Mouse (Mus musculus) heart, embryonic 14.5 days (tissue): ENCODE data around the gene Abhd14a. TPM values are rescaled to one million over a fixed set of nuclear protein-coding genes. Genes with fewer than 3 reads are reported as not detected.

ENCODE experiments used
- ATAC-seq: fragments of 200-750 bp; cut with Nextera tagmentation; 2 replicates; pipeline ENCODE4 v1.8.0; 2017; ENCODE audit warnings: low read depth, moderate TSS enrichment; ENCODE audit not compliant: insufficient number of reproducible peaks, insufficient read depth, low FRiP score
- H3K27ac ChIP-seq, 2 experiments: fragments of 200-500 bp in 1 of 2; fragments of 300-500 bp in 1 of 2; sonication (generic) in 1 of 2; replicated peaks in 1 of 2; 2 replicates each; pipeline ENCODE4 v1.5.1; 2012 to 2014; ENCODE audit warnings: low read depth in 2 of 2, low read length in 2 of 2, control low read depth in 1 of 2, mild to moderate bottlenecking in 1 of 2, mixed read lengths in 1 of 2; ENCODE audit not compliant: control insufficient read depth in 1 of 2, insufficient read depth in 1 of 2
- H3K27me3 ChIP-seq: fragments of 300-500 bp; sonication (generic); 2 replicates; pipeline ENCODE4 v1.6.1; 2014; ENCODE audit warnings: mild to moderate bottlenecking, low read length, control low read depth; ENCODE audit not compliant: control insufficient read depth, insufficient read depth
- H3K36me3 ChIP-seq: fragments of 300-500 bp; sonication (generic); 2 replicates; pipeline ENCODE4 v1.6.1; 2014; ENCODE audit warnings: mild to moderate bottlenecking, control low read depth, low read length, mixed read lengths; ENCODE audit not compliant: control insufficient read depth, insufficient read depth
- H3K4me1 ChIP-seq, 2 experiments: fragments of 200-500 bp in 1 of 2; fragments of 300-500 bp in 1 of 2; sonication (generic) in 1 of 2; 2 replicates each; pipeline ENCODE4 v1.6.1; 2012 to 2014; ENCODE audit warnings: low read length in 2 of 2, control low read depth in 1 of 2, mixed read lengths in 1 of 2; ENCODE audit not compliant: control insufficient read depth in 2 of 2, insufficient read depth in 2 of 2
- H3K4me2 ChIP-seq: fragments of 300-500 bp; sonication (generic); 2 replicates; pipeline ENCODE4 v1.6.1; 2014; ENCODE audit warnings: mild to moderate bottlenecking, low read length
- H3K4me3 ChIP-seq, 2 experiments: fragments of 200-500 bp in 1 of 2; fragments of 300-500 bp in 1 of 2; sonication (generic) in 1 of 2; 2 replicates each; pipeline ENCODE4 v1.5.1; 2012 to 2014; ENCODE audit warnings: low read length in 2 of 2, mild to moderate bottlenecking in 2 of 2, control low read depth in 1 of 2, low read depth in 1 of 2, moderate library complexity in 1 of 2; ENCODE audit not compliant: control insufficient read depth in 1 of 2, insufficient read depth in 1 of 2
- H3K9ac ChIP-seq: fragments of 300-500 bp; sonication (generic); 2 replicates; pipeline ENCODE4 v1.6.1; 2014; ENCODE audit warnings: mild to moderate bottlenecking, low read length
- H3K9me3 ChIP-seq: fragments of 300-500 bp; sonication (generic); 2 replicates; pipeline ENCODE4 v1.6.1; 2016; ENCODE audit warnings: low read length, control low read depth; ENCODE audit not compliant: control insufficient read depth
- WGBS: fragments of 180-500 bp; shearing (Covaris S2); extraction: QIAGEN DNeasy Blood & Tissue Kit; methylation state at CpG from one replicate; pipeline ENCODE4 v1.1.7; 2014; 5-methylcytosine and 5-hydroxymethylcytosine counted together
- polyA plus RNA-seq: library from polyadenylated mRNA; unstranded; fragments of >200 nt; fragmentation: Nextera tagmentation; extraction: Ambion mirVana; gene quantifications from 2 replicates; pipeline ENCODE4 v1.2.1, GENCODE M21; 2014

Gene Abhd14a
- polyA plus RNA-seq, 1 experiment from 2014 or later = 55.9 TPM

DNA sequence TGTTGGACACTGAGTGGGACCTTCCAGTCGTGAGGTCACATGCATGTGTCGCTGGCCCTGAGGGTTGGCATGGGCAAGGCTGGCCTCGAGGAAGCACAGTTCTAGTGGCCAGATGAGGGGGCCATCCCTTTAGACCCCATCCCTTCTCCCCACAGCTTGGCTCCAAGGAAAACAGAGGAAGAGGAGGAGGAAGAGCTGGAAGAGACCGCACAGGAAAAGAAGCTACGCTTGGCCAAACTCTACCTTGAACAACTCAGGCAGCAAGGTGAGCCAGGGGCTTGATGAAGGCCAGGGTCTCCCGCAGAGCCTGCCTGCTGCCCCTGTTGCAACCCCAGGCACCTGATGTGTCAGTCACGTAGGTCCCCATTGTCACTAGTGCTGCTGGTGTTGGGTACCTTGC lies 33.1 kb upstream of the Abhd14a start:
- no peaks in the 10 kb centered on the region for H3K27me3 ChIP-seq
- no peak for ATAC-seq
- no peak overlapping the region for H3K4me3 ChIP-seq
- no peak overlapping the region for H3K27ac ChIP-seq
- WGBS = 91% methylated on average over 7 of the region's 7 CpGs
- H3K4me1 ChIP-seq = peaks cover 15 to 20% of the 10 kb centered on the region in 2 experiments
- H3K9ac ChIP-seq = no peak overlapping the region
- no peak overlapping the region for H3K4me2 ChIP-seq
- no peaks in the 10 kb centered on the region for H3K9me3 ChIP-seq
- H3K36me3 ChIP-seq = peaks cover 55% of the 10 kb centered on the region

DNA sequence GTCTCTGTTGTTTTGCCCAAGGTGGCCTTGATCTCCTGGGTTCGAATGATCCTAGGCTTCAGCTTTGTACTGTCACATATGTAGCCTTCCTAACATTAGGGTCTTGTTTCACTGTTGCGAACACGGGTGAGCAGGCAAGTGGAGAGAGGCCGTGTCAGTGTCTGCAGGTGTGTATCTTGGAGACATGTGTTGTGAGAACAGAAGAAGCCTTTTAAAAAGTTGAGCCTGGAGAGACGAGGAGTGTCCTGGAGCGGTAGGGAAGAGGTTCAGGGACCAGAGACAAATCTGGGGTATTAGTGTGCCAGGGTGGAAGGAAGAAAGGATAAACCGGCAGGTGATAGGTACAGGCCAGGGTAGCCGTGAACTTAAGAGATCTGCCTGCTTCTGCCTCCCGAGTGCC lies 30.6 kb upstream of the Abhd14a start:
- Histone ChIP-seq H3K9ac (peak overlapping the region; percentile 70), H3K36me3 (peaks cover 31% of the 10 kb centered on the region), H3K4me3 (peak overlapping the region; percentile 47 to 65), H3K4me2 (peak overlapping the region; percentile 85), H3K27ac (no peak overlapping the region), H3K4me1 (peaks cover 18 to 24% of the 10 kb centered on the region in 2 experiments), H3K9me3 (no peaks in the 10 kb centered on the region), H3K27me3 (no peaks in the 10 kb centered on the region)
- 70% methylated on average over 9 of the region's 9 CpGs for WGBS
- ATAC-seq = no peak

DNA sequence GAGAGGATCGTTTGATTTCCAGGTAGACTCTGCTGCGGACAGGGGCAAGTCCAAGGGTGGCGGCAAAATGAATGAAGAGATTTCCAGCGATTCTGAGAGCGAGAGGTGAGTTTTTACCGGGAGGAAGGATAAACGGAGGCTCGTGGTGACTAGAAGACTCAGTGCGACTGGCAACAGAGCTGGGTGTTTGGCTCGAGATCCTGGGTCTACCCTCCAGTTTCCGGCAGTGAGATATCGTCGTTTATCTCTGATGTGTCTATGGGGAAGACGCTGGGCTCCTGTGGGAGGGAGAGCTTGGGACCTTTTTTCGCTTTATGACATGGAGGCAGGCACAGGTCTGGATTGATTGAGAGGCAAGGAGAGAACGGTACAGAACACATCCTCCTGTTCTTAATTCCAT lies 30.2 kb upstream of the Abhd14a start:
- Histone ChIP-seq H3K36me3 (peaks cover 26% of the 10 kb centered on the region), H3K9ac (peak overlapping the region; percentile 70), H3K27me3 (no peaks in the 10 kb centered on the region), H3K9me3 (no peaks in the 10 kb centered on the region), H3K4me2 (peak overlapping the region; percentile 85), H3K27ac (no peak overlapping the region), H3K4me3 (peak overlapping the region; percentile 47 to 65), H3K4me1 (peaks cover 18 to 24% of the 10 kb centered on the region in 2 experiments)
- 3% methylated on average over 16 of the region's 16 CpGs for WGBS
- no peak for ATAC-seq

DNA sequence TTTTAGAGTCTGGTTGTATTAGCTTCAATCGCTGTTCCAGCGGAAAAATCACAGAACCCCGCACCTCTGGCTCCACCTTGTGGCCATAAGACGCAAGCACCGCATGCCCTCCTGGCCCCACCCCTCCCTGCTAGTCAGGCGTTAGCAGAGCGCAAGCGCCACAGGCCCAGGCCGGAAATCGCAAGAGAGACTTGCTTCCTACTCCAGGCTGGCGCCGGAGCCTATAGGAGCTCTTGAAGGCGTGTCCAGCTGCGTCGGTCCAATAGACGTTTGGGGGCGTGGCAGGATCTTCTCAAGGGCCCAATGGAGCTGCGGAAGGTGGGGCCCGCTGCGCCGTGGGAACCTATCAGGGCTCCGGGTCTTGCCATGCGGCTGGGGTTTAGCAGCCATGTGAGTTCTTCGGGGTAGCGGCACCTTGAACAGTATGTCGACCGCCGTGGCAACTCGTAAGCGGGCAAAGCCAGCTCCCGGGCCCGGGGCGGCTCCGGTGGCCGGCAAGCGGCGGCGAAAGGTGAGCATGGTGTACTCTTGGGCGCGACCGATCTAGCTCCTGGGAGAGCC lies 29.5 kb upstream of the Abhd14a start, which contains the start of gene Parp3:
Gene Parp3 (minus strand): TSS at position 26 of the 561 bp plus-strand sequence.
- H3K36me3 ChIP-seq = peaks cover 20% of the 10 kb centered on the region
- under 1% methylated on average over 41 of the region's 41 CpGs for WGBS
- peak; percentile 95 for ATAC-seq
- peak within 1 kb of the TSS; percentile 85 for H3K4me2 ChIP-seq
- no peaks in the 10 kb centered on the region for H3K27me3 ChIP-seq
- H3K9ac ChIP-seq = peak within 1 kb of the TSS; percentile 70
- H3K9me3 ChIP-seq = no peaks in the 10 kb centered on the region
- peak within 1 kb of the TSS; percentile 47 to 65 for H3K4me3 ChIP-seq
- peaks cover 23 to 25% of the 10 kb centered on the region in 2 experiments for H3K4me1 ChIP-seq
- H3K27ac ChIP-seq = peak within 1 kb of the TSS; percentile 3 to 56

DNA sequence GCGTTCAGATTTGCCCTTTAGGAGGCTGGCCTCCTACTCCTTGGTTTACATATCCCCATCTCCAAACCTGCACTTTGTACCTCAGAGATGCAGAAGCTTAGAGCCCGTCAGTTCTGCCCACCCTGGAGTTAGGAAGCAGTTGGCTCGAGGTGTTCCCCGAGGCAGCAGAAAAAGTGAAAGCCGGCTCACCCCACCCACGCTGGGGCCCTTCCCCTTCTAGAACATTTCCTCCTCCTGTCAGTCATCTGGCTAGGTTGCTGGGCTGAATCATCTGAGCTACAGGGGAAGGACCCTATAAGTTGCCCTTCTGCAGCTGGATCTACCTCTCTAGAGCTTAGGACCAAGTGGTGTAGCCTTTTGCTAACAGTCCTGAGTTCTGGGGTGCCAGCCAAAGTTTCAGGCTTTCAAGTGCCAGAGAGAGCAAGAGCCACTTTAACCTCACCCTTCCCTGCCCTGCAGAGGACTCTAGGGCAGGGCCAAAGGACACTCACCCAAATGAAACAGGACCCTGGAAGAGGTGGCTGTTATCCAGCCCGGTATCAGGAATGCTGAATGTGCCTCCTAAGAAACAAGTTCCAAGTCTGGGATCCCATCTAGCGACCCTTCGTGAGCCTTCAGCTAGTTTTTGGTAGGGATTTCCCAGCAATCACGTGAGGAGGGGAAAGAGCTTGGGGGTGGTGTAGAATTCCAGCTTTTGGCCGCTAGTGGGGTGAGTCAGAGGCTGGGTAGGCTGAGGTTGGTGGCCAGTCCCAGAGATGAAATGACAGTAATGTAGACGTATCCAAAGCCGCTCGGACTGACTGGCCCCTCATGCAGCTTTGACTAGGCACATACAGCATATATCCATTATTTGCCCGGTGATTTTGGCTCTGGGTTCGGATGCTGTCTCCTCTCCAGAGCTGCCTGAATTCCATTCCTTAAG lies 28.8 kb upstream of the Abhd14a start:
- Histone ChIP-seq H3K4me3 (peak overlapping the region; percentile 1 to 13; a peak in 2 of 4 replicates), H3K9ac (peak overlapping the region; percentile 49), H3K9me3 (no peaks in the 10 kb centered on the region), H3K4me2 (peak overlapping the region; percentile 45), H3K27ac (peak overlapping the region; percentile 3 to 56), H3K36me3 (peaks cover 12% of the 10 kb centered on the region), H3K27me3 (no peaks in the 10 kb centered on the region), H3K4me1 (peaks cover 29% of the 10 kb centered on the region in 2 experiments)
- ATAC-seq = peak; percentile 31
- WGBS = 27% methylated on average over 16 of the region's 16 CpGs

DNA sequence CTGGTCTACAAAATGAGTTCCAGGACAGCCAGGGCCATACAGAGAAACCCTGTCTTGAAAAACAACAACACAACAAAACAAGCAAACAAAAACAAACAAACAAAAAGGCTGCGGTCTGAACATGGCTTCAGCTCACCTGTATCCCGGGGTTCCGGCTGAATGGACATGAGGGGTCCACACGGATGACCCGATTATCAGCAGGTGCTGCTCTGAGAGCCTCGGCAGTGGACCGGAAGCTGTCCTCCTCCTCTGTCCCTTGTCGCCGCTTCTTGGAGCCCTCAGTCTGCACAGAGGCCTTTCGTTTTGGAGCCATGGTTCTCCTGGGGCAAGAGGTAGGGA lies 28.2 kb upstream of the Abhd14a start, which contains the start of gene Rrp9:
Gene Rrp9 (plus strand): TSS at position 301 of the 339 bp plus-strand sequence.
- peaks cover 6% of the 10 kb centered on the region for H3K36me3 ChIP-seq
- no peaks in the 10 kb centered on the region for H3K9me3 ChIP-seq
- peak within 1 kb of the TSS; percentile 45 for H3K4me2 ChIP-seq
- 90% methylated on average over 10 of the region's 10 CpGs for WGBS
- H3K4me1 ChIP-seq = peaks cover 29% of the 10 kb centered on the region in 2 experiments
- H3K9ac ChIP-seq = peak within 1 kb of the TSS; percentile 49
- H3K27me3 ChIP-seq = no peaks in the 10 kb centered on the region
- H3K4me3 ChIP-seq = peak within 1 kb of the TSS; percentile 1 to 13; a peak in 2 of 4 replicates
- ATAC-seq = no peak
- H3K27ac ChIP-seq = peak within 1 kb of the TSS; percentile 3 to 56

DNA sequence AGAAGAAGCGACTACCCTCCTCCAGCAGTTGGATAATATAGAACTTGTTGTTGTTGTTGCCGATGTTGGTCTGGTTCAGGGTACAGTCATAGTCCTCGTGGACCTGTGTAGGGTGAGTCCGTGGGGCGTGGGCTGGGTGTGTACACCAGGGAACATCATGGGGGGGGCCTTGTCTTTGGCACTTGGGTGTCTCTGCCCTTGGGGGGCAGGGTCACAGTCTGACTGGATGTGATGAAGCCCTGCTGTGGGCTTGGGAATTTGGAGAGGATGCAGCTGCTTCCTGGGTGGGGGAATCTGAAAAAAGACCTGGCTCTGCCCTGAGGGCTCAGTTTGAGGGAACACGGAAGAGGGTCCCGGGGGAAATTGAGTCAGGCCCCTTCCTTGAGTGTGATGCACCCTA lies 27.6 kb upstream of the Abhd14a start:
- no peak overlapping the region for H3K4me3 ChIP-seq
- peaks cover under 1% of the 10 kb centered on the region; the same call in 1 of the 2 replicates for H3K36me3 ChIP-seq
- H3K9ac ChIP-seq = no peak overlapping the region; the same call in 1 of the 2 replicates
- H3K4me1 ChIP-seq = peaks cover 29% of the 10 kb centered on the region in 2 experiments
- no peaks in the 10 kb centered on the region for H3K27me3 ChIP-seq
- no peak overlapping the region for H3K4me2 ChIP-seq
- H3K9me3 ChIP-seq = no peaks in the 10 kb centered on the region
- H3K27ac ChIP-seq = no peak overlapping the region
- ATAC-seq = no peak
- WGBS = 64% methylated on average over 7 of the region's 7 CpGs
